Mouse (Mus musculus) CH12.LX (cell line): ENCODE data around the gene Specc1l. TPM values are rescaled to one million over a fixed set of nuclear protein-coding genes. Genes with fewer than 3 reads are reported as not detected.

ENCODE experiments used
- DNase-seq: peaks from one replicate; pipeline ENCODE4 v3.0.0-alpha.2; 2013; ENCODE audit errors: extremely low read depth
- H3K27ac ChIP-seq: 2 replicates; pipeline ENCODE4 v1.5.1; 2012; ENCODE audit warnings: low read depth, mild to moderate bottlenecking, control low read depth, moderate library complexity; ENCODE audit not compliant: insufficient read depth
- H3K27me3 ChIP-seq: replicated peaks from 2 replicates; pipeline ENCODE3; 2012; ENCODE audit warnings: inconsistent platforms
- H3K36me3 ChIP-seq, 2 experiments: replicated peaks in 1 of 2; 2 replicates each; pipeline versions ENCODE3 to v1.6.1; 2012; ENCODE audit warnings: inconsistent platforms in 1 of 2, low read length in 1 of 2, mild to moderate bottlenecking in 1 of 2, mixed read lengths in 1 of 2, moderate library complexity in 1 of 2; ENCODE audit not compliant: control insufficient read depth in 1 of 2, insufficient read depth in 1 of 2
- H3K4me1 ChIP-seq, 2 experiments: 2 replicates each; pipeline ENCODE4 v1.6.1; 2012; ENCODE audit warnings: inconsistent platforms in 1 of 2, moderate library complexity in 1 of 2; ENCODE audit not compliant: insufficient read depth in 2 of 2, control insufficient read depth in 1 of 2
- H3K4me2 ChIP-seq: 2 replicates; pipeline ENCODE4 v1.6.1; 2012; ENCODE audit warnings: low read depth, mild to moderate bottlenecking, control low read depth; ENCODE audit not compliant: poor library complexity, insufficient read depth, severe bottlenecking
- H3K4me3 ChIP-seq, 3 experiments: fragments of 150-350 bp in 1 of 3; sonication (generic) in 1 of 3; replicated peaks in 1 of 3; 2 replicates each; pipeline versions ENCODE3 to v1.5.1; 2011 to 2012; ENCODE audit warnings: low read depth in 2 of 3, low read length in 2 of 3, mild to moderate bottlenecking in 2 of 3, moderate library complexity in 2 of 3, control low read depth in 1 of 3, improper control_type of control experiment in 1 of 3, inconsistent platforms in 1 of 3, mixed read lengths in 1 of 3; ENCODE audit not compliant: poor library complexity in 1 of 3
- H3K79me2 ChIP-seq: replicated peaks from 2 replicates; pipeline ENCODE4 v1.6.1; 2012; ENCODE audit warnings: mild to moderate bottlenecking, moderate library complexity; ENCODE audit not compliant: control insufficient read depth, poor library complexity, insufficient read depth, severe bottlenecking; ENCODE audit errors: extremely low read depth
- H3K9ac ChIP-seq: 2 replicates; pipeline ENCODE4 v1.6.1; 2012; ENCODE audit warnings: low read depth, mild to moderate bottlenecking, control low read depth, moderate library complexity; ENCODE audit not compliant: insufficient read depth
- H3K9me3 ChIP-seq: replicated peaks from 2 replicates; pipeline ENCODE3; 2012; ENCODE audit warnings: low read length, inconsistent platforms, mixed read lengths
- BHLHE40 ChIP-seq: IDR thresholded peaks from 2 replicates; pipeline ENCODE4 v1.6.1; 2011; ENCODE audit warnings: mild to moderate bottlenecking, low read depth, low read length, improper control_type of control experiment
- CHD1 ChIP-seq: IDR thresholded peaks from 2 replicates; pipeline ENCODE4 v1.6.1; 2012; ENCODE audit warnings: low read depth, low read length, improper control_type of control experiment, inconsistent platforms
- CHD2 ChIP-seq: IDR thresholded peaks from 2 replicates; pipeline ENCODE4 v1.6.1; 2011; ENCODE audit warnings: low read length, improper control_type of control experiment
- CTCF ChIP-seq, 2 experiments: IDR thresholded peaks in 1 of 2; conservative IDR thresholded peaks in 1 of 2; 2 replicates each; pipeline ENCODE4 v1.5.1; 2011 to 2012; ENCODE audit warnings: low read depth in 2 of 2, low read length in 2 of 2, improper control_type of control experiment in 1 of 2, inconsistent platforms in 1 of 2, mild to moderate bottlenecking in 1 of 2, moderate library complexity in 1 of 2
- ELF1 ChIP-seq: IDR thresholded peaks from 2 replicates; pipeline ENCODE4 v1.6.1; 2014; ENCODE audit warnings: low read depth, mild to moderate bottlenecking, inconsistent platforms, low read length, improper control_type of control experiment
- ETS1 ChIP-seq: conservative IDR thresholded peaks from 2 replicates; pipeline ENCODE4 v1.6.1; 2012; ENCODE audit warnings: low read depth, mild to moderate bottlenecking, inconsistent platforms, low read length, improper control_type of control experiment, moderate library complexity
- GABPA ChIP-seq: IDR thresholded peaks from 2 replicates; pipeline ENCODE4 v1.6.1; 2012; ENCODE audit warnings: low read depth, low read length, improper control_type of control experiment, inconsistent platforms; ENCODE audit not compliant: insufficient replicate concordance
- KAT2A ChIP-seq: IDR thresholded peaks from 2 replicates; pipeline ENCODE4 v1.6.1; 2012; ENCODE audit warnings: low read length, improper control_type of control experiment, inconsistent platforms; ENCODE audit not compliant: insufficient replicate concordance
- MAZ ChIP-seq: IDR thresholded peaks from 2 replicates; pipeline ENCODE4 v1.6.1; 2012; ENCODE audit warnings: low read depth, mild to moderate bottlenecking, inconsistent platforms, low read length, improper control_type of control experiment, moderate library complexity
- NELFE ChIP-seq: IDR thresholded peaks from 2 replicates; pipeline ENCODE4 v1.6.1; 2011; ENCODE audit warnings: low read depth, low read length, improper control_type of control experiment
- NRF1 ChIP-seq: IDR thresholded peaks from 2 replicates; pipeline ENCODE4 v1.6.1; 2014; ENCODE audit warnings: low read depth, mild to moderate bottlenecking, inconsistent platforms, low read length, improper control_type of control experiment, moderate library complexity
- PAX5 ChIP-seq: IDR thresholded peaks from 2 replicates; pipeline ENCODE4 v1.6.1; 2012; ENCODE audit warnings: low read length, inconsistent platforms, mixed read lengths
- POLR2A ChIP-seq: IDR thresholded peaks from 2 replicates; pipeline ENCODE4 v1.6.1; 2011; ENCODE audit warnings: low read depth, mild to moderate bottlenecking, improper control_type of control experiment, low read length
- POLR2AphosphoS2 ChIP-seq: IDR thresholded peaks from 2 replicates; pipeline ENCODE4 v1.6.1; 2011; ENCODE audit warnings: low read depth, low read length, improper control_type of control experiment
- RAD21 ChIP-seq: IDR thresholded peaks from 2 replicates; pipeline ENCODE4 v1.6.1; 2011; ENCODE audit warnings: low read depth, mild to moderate bottlenecking, low read length, improper control_type of control experiment, moderate library complexity
- TCF12 ChIP-seq: IDR thresholded peaks from 2 replicates; pipeline ENCODE4 v1.6.1; 2014; ENCODE audit warnings: low read depth, mild to moderate bottlenecking, inconsistent platforms, low read length, improper control_type of control experiment
- USF2 ChIP-seq: conservative IDR thresholded peaks from 2 replicates; pipeline ENCODE4 v1.6.1; 2011; ENCODE audit warnings: low read depth, low read length, improper control_type of control experiment
- ZC3H11A ChIP-seq: IDR thresholded peaks from 2 replicates; pipeline ENCODE4 v1.6.1; 2012; ENCODE audit warnings: low read depth, mild to moderate bottlenecking, inconsistent platforms, low read length, improper control_type of control experiment
- ZKSCAN1 ChIP-seq: IDR thresholded peaks from 2 replicates; pipeline ENCODE4 v1.6.1; 2012; ENCODE audit warnings: low read depth, inconsistent platforms, low read length, improper control_type of control experiment, borderline replicate concordance
- ZMIZ1 ChIP-seq: IDR thresholded peaks from 2 replicates; pipeline ENCODE4 v1.6.1; 2012; ENCODE audit warnings: low read depth, mild to moderate bottlenecking, inconsistent platforms, low read length, improper control_type of control experiment
- ZNF384 ChIP-seq: IDR thresholded peaks from 2 replicates; pipeline ENCODE4 v1.6.1; 2012; ENCODE audit warnings: low read depth, low read length, improper control_type of control experiment, inconsistent platforms
- dilution Hi-C: fragments of 300-500 bp; cut with MboI; formaldehyde crosslinking; loops from 2 replicates; pipeline ENCODE4 v1.14.3; 2020; ENCODE audit warnings: low sequenced_read_pairs; ENCODE audit not compliant: extremely low pct_unique_long_range_greater_than_20kb, extremely low pct_ligation_motif_present
- in situ Hi-C: fragments of 300-500 bp; cut with MboI; formaldehyde crosslinking; loops from 3 replicates; pipeline ENCODE4 v1.14.3; 2019; ENCODE audit warnings: low sequenced_read_pairs, low pct_ligation_motif_present, low pct_unique_long_range_greater_than_20kb, mixed read lengths
- polyA plus RNA-seq: library from polyadenylated mRNA; unstranded; fragments of >175 nt; gene quantifications from 2 replicates; pipeline ENCODE4 v1.2.1, GENCODE M21; 2012; ENCODE audit warnings: low read depth; ENCODE audit not compliant: insufficient read length
- total RNA-seq, 2 experiments: library from RNA; depleted of rRNA; stranded (reverse); fragments of 300-350 nt in 1 of 2; fragments of >200 nt in 1 of 2; gene quantifications; 2 replicates each; pipeline ENCODE4 v1.2.3; 2012 to 2014

The Specc1l gene
- total and polyA plus RNA-seq, 3 experiments: 18.6 to 25.1 (median 21.1) TPM

DNA sequence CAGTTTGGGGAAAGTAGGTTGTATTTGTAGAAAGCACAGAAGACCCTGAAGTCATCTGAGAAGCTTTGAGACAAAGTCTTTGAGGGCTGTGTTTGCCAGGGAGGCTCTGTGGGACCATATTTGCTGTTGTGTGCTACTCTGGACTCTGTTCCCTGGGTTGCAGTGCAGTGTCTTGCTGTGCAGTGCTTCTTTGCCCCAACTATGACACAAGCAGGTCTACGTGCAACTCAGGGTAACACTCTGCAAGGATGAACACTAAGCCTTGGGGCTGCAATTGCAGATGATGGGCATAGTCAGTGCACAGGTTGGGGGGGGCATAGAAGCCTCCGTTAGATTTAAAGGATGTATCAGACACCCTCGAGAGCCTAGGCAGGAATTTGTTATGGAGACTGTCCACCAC, 8.8 kb downstream of the Specc1l start:
- no peak for DNase-seq

DNA sequence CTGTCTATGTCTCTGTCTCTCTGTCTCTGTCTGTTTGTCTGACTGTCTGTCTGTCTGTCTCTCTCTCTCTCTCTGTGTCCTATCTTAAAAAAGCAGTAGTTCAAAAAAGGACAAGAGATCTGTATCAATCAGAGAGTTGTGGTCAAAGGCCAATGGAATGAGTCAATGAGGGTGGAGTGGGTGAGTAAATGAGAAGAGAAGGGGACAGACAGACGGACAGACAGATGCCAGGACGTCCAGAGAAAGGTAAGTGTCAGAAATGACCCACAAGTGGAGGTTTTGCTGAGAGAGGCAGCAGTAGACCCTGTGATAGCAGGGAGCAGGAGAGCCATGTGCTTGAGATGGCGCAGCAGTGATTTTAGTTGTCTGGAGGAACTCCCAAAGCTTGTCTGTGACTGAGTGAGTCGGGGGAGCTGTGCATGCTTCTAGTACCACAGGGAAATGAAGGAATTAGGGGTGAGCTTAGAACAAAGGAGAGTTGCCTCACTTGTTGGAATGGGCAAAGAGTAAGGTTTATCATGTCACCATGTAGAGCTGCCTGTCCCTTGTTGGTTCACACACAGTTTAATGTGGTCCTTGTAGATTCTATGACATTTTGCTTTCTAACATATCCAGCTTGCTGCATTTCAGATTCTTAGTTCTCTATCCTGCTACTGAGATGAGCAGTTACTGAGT, 10.2 kb downstream of the Specc1l start:
- no peaks in the 10 kb centered on the region for H3K27me3 ChIP-seq
- peak overlapping the region; percentile 97 for H3K27ac ChIP-seq
- H3K4me2 ChIP-seq: peak overlapping the region; percentile 60
- H3K9me3 ChIP-seq: peaks cover 8% of the 10 kb centered on the region
- in situ Hi-C loops (no loop called here), dilution Hi-C loops (no loop called here)
- peaks cover 51% of the 10 kb centered on the region for H3K79me2 ChIP-seq
- 0 out of 2 replicates have a peak, but pooled peaks have one; percentile 24 for TF ChIP-seq KAT2A
- TF ChIP-seq NELFE: 0 out of 2 replicates have a peak, but pooled peaks have one; percentile 28
- peak; percentile 88 for TF ChIP-seq CHD1
- TF ChIP-seq CTCF (conservative IDR thresholded peaks at IDR 0.05 in 1 of 2, IDR thresholded peaks at IDR 0.05 in 1 of 2; ENCODE audit: low read depth in 2 of 2, low read length in 2 of 2): no peak
- TF ChIP-seq, all 38 proteins: peak for 3
- Histone ChIP-seq H3K4me1 (peaks cover 17 to 64% of the 10 kb centered on the region in 2 experiments), H3K4me3 (peak overlapping the region; percentile 5 to 15 (median 8)), H3K9ac (peak overlapping the region; percentile 39), H3K36me3 (peaks cover 0 to 7% of the 10 kb centered on the region in 2 experiments)
- peak; percentile 49 for DNase-seq

More for the DNA sequence above, 8.8 kb downstream of the Specc1l start:
- no peak overlapping the region for H3K4me2 ChIP-seq
- TF ChIP-seq RAD21 (no peak), PAX5 (no peak), ZC3H11A (no peak), POLR2AphosphoS2 (no peak), ELF1 (no peak), MAZ (no peak), NRF1 (no peak), TCF12 (no peak), GABPA (no peak), ZMIZ1 (no peak), ZKSCAN1 (no peak), ETS1 (no peak), CHD2 (no peak), ZNF384 (no peak), POLR2A (no peak), USF2 (no peak), BHLHE40 (no peak)
- peaks cover 17 to 61% of the 10 kb centered on the region in 2 experiments for H3K4me1 ChIP-seq
- H3K27me3 ChIP-seq: no peaks in the 10 kb centered on the region
- H3K9me3 ChIP-seq: peaks cover 8% of the 10 kb centered on the region
- no peak overlapping the region for H3K4me3 ChIP-seq
- dilution Hi-C loops (no loop called here), in situ Hi-C loops (no loop called here)
- H3K79me2 ChIP-seq: peaks cover 49% of the 10 kb centered on the region
- peak overlapping the region; percentile 29; the same call in 1 of the 2 replicates for H3K27ac ChIP-seq
- peaks cover 0 to 7% of the 10 kb centered on the region in 2 experiments for H3K36me3 ChIP-seq
- no peak overlapping the region for H3K9ac ChIP-seq
